Mouse (Mus musculus): ENCODE results near the gene Gemin6.
"Not testable (repeated sequence)": the region's sequence is repeated elsewhere in the genome, so short reads cannot be mapped to it uniquely, and the experiment has no call there.

Gene Gemin6

GRCm38 (mm10) chr17:80224326-80225116 is at the start of gene Gemin6:
Gene Gemin6, plus strand, starts transcription at chr17:80224441.
- peak; percentile 83 for DNase-seq (ENCODE audit: low spot score)

GRCm38 (mm10) chr17:80174699-80175385 is 49.4 kb upstream of the Gemin6 start:
- no peak for DNase-seq (ENCODE audit: low spot score)

GRCm38 (mm10) chr17:80175386-80175739 is 48.9 kb upstream of the Gemin6 start:
- no peak for DNase-seq (ENCODE audit: low spot score)

- DNase-seq (ENCODE audit: low spot score) = no peak
Observed at GRCm38 (mm10) chr17:80175966-80176365, 48.3 kb upstream of the Gemin6 start.

GRCm38 (mm10) chr17:80178846-80179245 is 45.4 kb upstream of the Gemin6 start:
- DNase-seq (ENCODE audit: low spot score) = not testable (repeated sequence)

GRCm38 (mm10) chr17:80179959-80180358 is 44.3 kb upstream of the Gemin6 start:
- peak; percentile 49 for DNase-seq (ENCODE audit: low spot score)

GRCm38 (mm10) chr17:80180468-80180867 is 43.8 kb upstream of the Gemin6 start:
- no peak for DNase-seq (ENCODE audit: low spot score)

- no peak for DNase-seq (ENCODE audit: low spot score)
Observed at GRCm38 (mm10) chr17:80183615-80184014, 40.6 kb upstream of the Gemin6 start.

GRCm38 (mm10) chr17:80193075-80193474 is 31.2 kb upstream of the Gemin6 start:
- DNase-seq (ENCODE audit: low spot score) = peak; percentile 49

GRCm38 (mm10) chr17:80199160-80199778 is 25.0 kb upstream of the Gemin6 start:
- no peak for DNase-seq (ENCODE audit: low spot score)

- DNase-seq (ENCODE audit: low spot score) = no peak
Observed at GRCm38 (mm10) chr17:80205657-80206056, 18.6 kb upstream of the Gemin6 start.

GRCm38 (mm10) chr17:80206301-80206670 is 18.0 kb upstream of the Gemin6 start:
- DNase-seq (ENCODE audit: low spot score) = no peak

GRCm38 (mm10) chr17:80206671-80207581 is 17.3 kb upstream of the Gemin6 start, which contains the start of the genes Srsf7 and Ttc39d:
Gene Srsf7, minus strand, starts transcription at chr17:80207307.
Gene Ttc39d, plus strand, starts transcription at chr17:80207460.
- DNase-seq (ENCODE audit: low spot score) = peak; percentile 93

- not testable (repeated sequence) for DNase-seq (ENCODE audit: low spot score)
Observed at GRCm38 (mm10) chr17:80213998-80214397, 10.2 kb upstream of the Gemin6 start.

- no peak for DNase-seq (ENCODE audit: low spot score)
Observed at GRCm38 (mm10) chr17:80220131-80220530, 4.1 kb upstream of the Gemin6 start.

- no peak for DNase-seq (ENCODE audit: low spot score)
Observed at GRCm38 (mm10) chr17:80221202-80221601, 3.0 kb upstream of the Gemin6 start.

GRCm38 (mm10) chr17:80221890-80222628 is 2.2 kb upstream of the Gemin6 start:
- no peak for DNase-seq (ENCODE audit: low spot score)

- DNase-seq (ENCODE audit: low spot score) = no peak
Observed at GRCm38 (mm10) chr17:80223829-80224228, 412 bp upstream of the Gemin6 start.

- DNase-seq (ENCODE audit: low spot score) = not testable (repeated sequence)
Observed at GRCm38 (mm10) chr17:80225142-80225541, 901 bp downstream of the Gemin6 start.

GRCm38 (mm10) chr17:80229396-80229795 is 5.2 kb downstream of the Gemin6 start:
- no peak for DNase-seq (ENCODE audit: low spot score)

- no peak for DNase-seq (ENCODE audit: low spot score)
Observed at GRCm38 (mm10) chr17:80233844-80234243, 9.6 kb downstream of the Gemin6 start.
